Mouse (Mus musculus): ENCODE results near the gene Ube2c.

GRCm38 (mm10) chr2:164748191-164748590 lies 21.5 kb upstream of the Ube2c start:
- TF ChIP-seq SRF (IDR thresholded peaks at IDR 0.05; ENCODE audit: control insufficient read depth, insufficient read length, low read depth) (no peak), USF1 (IDR thresholded peaks at IDR 0.05; ENCODE audit: low read depth) (no peak)
